Mouse (Mus musculus) neural tube, embryonic 13.5 days (tissue): ENCODE measurements at regions not wholly inside any gene's neighbourhood (a gene's known extent, or its start where the extent isn't known, plus 50 kb on each side); places are given as distances from the start of the nearest gene placed in this dataset.

Experiments used
- ATAC-seq: fragments of 200-750 bp; cut with Nextera tagmentation; 2 replicates; pipeline ENCODE4 v1.8.0; 2017; ENCODE audit warnings: low read depth, mild to moderate bottlenecking, moderate TSS enrichment, moderate library complexity
- H3K27ac ChIP-seq: fragments of 300-500 bp; sonication (generic); replicated peaks from 2 replicates; pipeline ENCODE4 v1.5.1; 2015; ENCODE audit warnings: moderate library complexity, mild to moderate bottlenecking, inconsistent platforms
- H3K27me3 ChIP-seq: fragments of 300-500 bp; sonication (generic); 2 replicates; pipeline ENCODE4 v1.6.1; 2015; ENCODE audit warnings: mild to moderate bottlenecking, inconsistent platforms
- H3K36me3 ChIP-seq: fragments of 300-500 bp; sonication (generic); 2 replicates; pipeline ENCODE4 v1.6.1; 2015; ENCODE audit warnings: mild to moderate bottlenecking, inconsistent platforms
- H3K4me1 ChIP-seq: fragments of 300-500 bp; sonication (generic); replicated peaks from 2 replicates; pipeline ENCODE4 v1.6.1; 2015; ENCODE audit warnings: inconsistent platforms
- H3K4me2 ChIP-seq: fragments of 300-500 bp; sonication (generic); 2 replicates; pipeline ENCODE4 v1.6.1; 2015; ENCODE audit warnings: inconsistent platforms, mild to moderate bottlenecking, moderate library complexity
- H3K4me3 ChIP-seq: fragments of 300-500 bp; sonication (generic); 2 replicates; pipeline ENCODE4 v1.5.1; 2015; ENCODE audit warnings: mild to moderate bottlenecking, inconsistent platforms
- H3K9ac ChIP-seq: fragments of 300-500 bp; sonication (generic); 2 replicates; pipeline ENCODE4 v1.6.1; 2015; ENCODE audit warnings: moderate library complexity, mild to moderate bottlenecking, inconsistent platforms
- H3K9me3 ChIP-seq: fragments of 300-500 bp; sonication (generic); 2 replicates; pipeline ENCODE4 v1.6.1; 2016; ENCODE audit warnings: inconsistent platforms
- WGBS: fragments of 180-500 bp; shearing (Covaris S2); methylation state at CpG from one replicate; pipeline ENCODE4 v1.1.7; 2015; 5-methylcytosine and 5-hydroxymethylcytosine counted together

GRCm38 (mm10) chr13:37514641-37515305 is 169.8 kb downstream of the Ly86 start:
- H3K27ac ChIP-seq, result peak overlapping the region; percentile 73
- peak overlapping the region; percentile 47 for H3K4me2 ChIP-seq
- 71% methylated on average over 12 of the region's 12 CpGs for WGBS
- H3K9me3 ChIP-seq, result no peaks in the 10 kb centered on the region
- no peaks in the 10 kb centered on the region for H3K36me3 ChIP-seq
- H3K9ac ChIP-seq, result no peak overlapping the region
- no peak for ATAC-seq
- no peaks in the 10 kb centered on the region for H3K27me3 ChIP-seq
- H3K4me3 ChIP-seq, result no peak overlapping the region
- H3K4me1 ChIP-seq, result peaks cover 23% of the 10 kb centered on the region

- H3K4me1 ChIP-seq, result peaks cover 20% of the 10 kb centered on the region
- H3K4me2 ChIP-seq, result no peak overlapping the region
- H3K36me3 ChIP-seq, result no peaks in the 10 kb centered on the region
- no peak overlapping the region for H3K4me3 ChIP-seq
- no peaks in the 10 kb centered on the region for H3K27me3 ChIP-seq
- H3K27ac ChIP-seq, result no peak overlapping the region; the same call in 1 of the 2 replicates
- H3K9me3 ChIP-seq, result no peaks in the 10 kb centered on the region
- H3K9ac ChIP-seq, result no peak overlapping the region
- peak; percentile 7; the same call in 1 of the 2 replicates for ATAC-seq
- WGBS, result 34% methylated on average over 14 of the region's 14 CpGs
Measured at GRCm38 (mm10) chr13:37517055-37517807, 172.2 kb downstream of the Ly86 start.

- no peaks in the 10 kb centered on the region for H3K27me3 ChIP-seq
- H3K36me3 ChIP-seq, result no peaks in the 10 kb centered on the region
- H3K4me2 ChIP-seq, result no peak overlapping the region
- no peaks in the 10 kb centered on the region for H3K9me3 ChIP-seq
- H3K27ac ChIP-seq, result no peak overlapping the region
- no peak overlapping the region for H3K4me3 ChIP-seq
- no peak for ATAC-seq
- peaks cover 6% of the 10 kb centered on the region for H3K4me1 ChIP-seq
- 78% methylated on average over 3 of the region's 3 CpGs for WGBS
- no peak overlapping the region for H3K9ac ChIP-seq
Measured at GRCm38 (mm10) chr13:37519948-37520347, 174.9 kb downstream of the Ly86 start.

GRCm38 (mm10) chr13:37525097-37525726 is 180.2 kb downstream of the Ly86 start:
- H3K4me3 ChIP-seq, result no peak overlapping the region
- no peaks in the 10 kb centered on the region for H3K27me3 ChIP-seq
- no peaks in the 10 kb centered on the region for H3K9me3 ChIP-seq
- H3K27ac ChIP-seq, result no peak overlapping the region
- no peak for ATAC-seq
- H3K36me3 ChIP-seq, result no peaks in the 10 kb centered on the region
- H3K9ac ChIP-seq, result no peak overlapping the region
- WGBS, result 60% methylated on average over 15 of the region's 15 CpGs
- H3K4me2 ChIP-seq, result no peak overlapping the region
- peaks cover 8% of the 10 kb centered on the region; the same call in 1 of the 2 replicates for H3K4me1 ChIP-seq

GRCm38 (mm10) chr13:37526102-37526501 is 181.1 kb downstream of the Ly86 start:
- no peak overlapping the region for H3K9ac ChIP-seq
- no peaks in the 10 kb centered on the region for H3K36me3 ChIP-seq
- no peak overlapping the region for H3K4me2 ChIP-seq
- ATAC-seq, result no peak
- H3K4me3 ChIP-seq, result no peak overlapping the region
- H3K27me3 ChIP-seq, result no peaks in the 10 kb centered on the region
- no peaks in the 10 kb centered on the region for H3K9me3 ChIP-seq
- 87% methylated on average over 8 of the region's 8 CpGs for WGBS
- peaks cover 8% of the 10 kb centered on the region; the same call in 1 of the 2 replicates for H3K4me1 ChIP-seq
- no peak overlapping the region for H3K27ac ChIP-seq

- WGBS, result 58% methylated on average over 9 of the region's 9 CpGs
Measured at GRCm38 (mm10) chr13:37528380-37528779, 183.4 kb downstream of the Ly86 start.

GRCm38 (mm10) chr13:37528876-37529275 is 183.9 kb downstream of the Ly86 start:
- no peak overlapping the region for H3K9ac ChIP-seq
- H3K9me3 ChIP-seq, result no peaks in the 10 kb centered on the region
- ATAC-seq, result no peak
- H3K27me3 ChIP-seq, result no peaks in the 10 kb centered on the region
- no peak overlapping the region for H3K27ac ChIP-seq
- WGBS, result 75% methylated on average over 7 of the region's 7 CpGs
- no peak overlapping the region for H3K4me2 ChIP-seq
- peaks cover 8% of the 10 kb centered on the region; the same call in 1 of the 2 replicates for H3K4me1 ChIP-seq
- H3K4me3 ChIP-seq, result no peak overlapping the region
- no peaks in the 10 kb centered on the region for H3K36me3 ChIP-seq

More at GRCm38 (mm10) chr13:37528380-37528779, 183.4 kb downstream of the Ly86 start:
- H3K4me1 ChIP-seq, result peaks cover 8% of the 10 kb centered on the region; the same call in 1 of the 2 replicates
- no peak for ATAC-seq
- no peak overlapping the region for H3K9ac ChIP-seq
- no peaks in the 10 kb centered on the region for H3K27me3 ChIP-seq
- H3K4me2 ChIP-seq, result no peak overlapping the region
- H3K36me3 ChIP-seq, result no peaks in the 10 kb centered on the region
- no peaks in the 10 kb centered on the region for H3K9me3 ChIP-seq
- no peak overlapping the region for H3K4me3 ChIP-seq
- H3K27ac ChIP-seq, result no peak overlapping the region

GRCm38 (mm10) chr13:37531512-37532183 is 186.6 kb downstream of the Ly86 start:
- H3K9me3 ChIP-seq, result no peaks in the 10 kb centered on the region
- H3K36me3 ChIP-seq, result no peaks in the 10 kb centered on the region
- H3K9ac ChIP-seq, result no peak overlapping the region
- ATAC-seq, result no peak
- H3K27ac ChIP-seq, result no peak overlapping the region
- no peak overlapping the region for H3K4me2 ChIP-seq
- WGBS, result 78% methylated on average over 8 of the region's 8 CpGs
- peaks cover 8% of the 10 kb centered on the region; the same call in 1 of the 2 replicates for H3K4me1 ChIP-seq
- no peaks in the 10 kb centered on the region for H3K27me3 ChIP-seq
- no peak overlapping the region for H3K4me3 ChIP-seq

GRCm38 (mm10) chr13:37532596-37533170 is 187.7 kb downstream of the Ly86 start:
- 77% methylated on average over 7 of the region's 7 CpGs for WGBS
- Histone ChIP-seq H3K9me3 (no peaks in the 10 kb centered on the region), H3K27me3 (no peaks in the 10 kb centered on the region), H3K36me3 (no peaks in the 10 kb centered on the region), H3K4me3 (no peak overlapping the region), H3K4me2 (no peak overlapping the region), H3K27ac (no peak overlapping the region), H3K9ac (no peak overlapping the region), H3K4me1 (peaks cover 4% of the 10 kb centered on the region; the same call in 1 of the 2 replicates)
- ATAC-seq, result no peak

GRCm38 (mm10) chr13:37533851-37534250 is 188.8 kb downstream of the Ly86 start:
- H3K4me1 ChIP-seq, result no peaks in the 10 kb centered on the region
- H3K27me3 ChIP-seq, result no peaks in the 10 kb centered on the region
- H3K9ac ChIP-seq, result no peak overlapping the region
- WGBS, result 86% methylated on average over 4 of the region's 4 CpGs
- H3K36me3 ChIP-seq, result no peaks in the 10 kb centered on the region
- H3K27ac ChIP-seq, result no peak overlapping the region
- ATAC-seq, result no peak
- H3K4me3 ChIP-seq, result no peak overlapping the region
- no peak overlapping the region for H3K4me2 ChIP-seq
- no peaks in the 10 kb centered on the region for H3K9me3 ChIP-seq

- WGBS, result 84% methylated on average over 6 of the region's 6 CpGs
Measured at GRCm38 (mm10) chr13:37537330-37537729, 192.3 kb downstream of the Ly86 start.

More at GRCm38 (mm10) chr13:37537330-37537729, 192.3 kb downstream of the Ly86 start:
- Histone ChIP-seq H3K4me2 (no peak overlapping the region), H3K9me3 (no peaks in the 10 kb centered on the region), H3K27me3 (no peaks in the 10 kb centered on the region), H3K9ac (no peak overlapping the region), H3K4me3 (no peak overlapping the region), H3K36me3 (no peaks in the 10 kb centered on the region), H3K4me1 (no peaks in the 10 kb centered on the region), H3K27ac (no peak overlapping the region)
- ATAC-seq, result no peak
